In genomic region chr10:63023121-63023748, GRCm38 (mm10) we compare ENCODE assay signal across 8 mouse cellular contexts. TPM values are rescaled to one million over a fixed set of nuclear protein-coding genes. Genes with fewer than 3 reads are reported as not detected.
DNase-seq lines count a peak whose midpoint lies in the region; ATAC-seq and TF ChIP-seq lines count a peak whose summit lies in the region.

No protein-coding gene starts in this region.

- peak overlapping the region; percentile 100 for H3K9ac ChIP-seq in forebrain, embryonic 14.5 days (ENCODE audit: low read length)
- peak overlapping the region; percentile 99 for H3K9ac ChIP-seq in lung, embryonic 15.5 days

- H3K4me3 ChIP-seq in E14TG2a.4 (replicated peaks; ENCODE audit: low read length) = peak overlapping the region; percentile 98
- peak overlapping the region; percentile 97 for H3K4me3 ChIP-seq in brown adipose tissue, adult 24 weeks (ENCODE audit: insufficient read depth, low read depth, low read length)
- peak overlapping the region; percentile 95 for H3K4me3 ChIP-seq in forebrain, embryonic 14.5 days (ENCODE audit: low read depth, low read length)
- peak overlapping the region; percentile 98 for H3K4me3 ChIP-seq in lung, embryonic 15.5 days

- under 1% methylated on average over 60 of the region's 68 CpGs for WGBS in forebrain, embryonic 14.5 days
- WGBS in lung, embryonic 15.5 days = under 1% methylated on average over 68 of the region's 68 CpGs

- ATAC-seq in forebrain, embryonic 14.5 days = peak; percentile 40
- peak; percentile 19 for ATAC-seq in lung, embryonic 15.5 days (ENCODE audit: borderline replicate concordance, extremely low read depth, low FRiP score, low TSS enrichment)

- intact Hi-C loops in heart, postnatal 10 days (cut with DNase I) = loop anchor here (10.0 kb wide), 1 partner anchor 222 kb away; the partner anchor contains the start of gene Herc4

- TF ChIP-seq CTCF in E14TG2a.4 (conservative IDR thresholded peaks at IDR 0.05; ENCODE audit: low read length) = no peak

- no peaks in the 10 kb centered on the region for H3K27me3 ChIP-seq in E14TG2a.4 (ENCODE audit: insufficient read depth, low read length)
- no peaks in the 10 kb centered on the region for H3K27me3 ChIP-seq in forebrain, embryonic 14.5 days (replicated peaks; ENCODE audit: control insufficient read depth, insufficient read depth, low read length)
- no peaks in the 10 kb centered on the region for H3K27me3 ChIP-seq in lung, embryonic 15.5 days

- no peaks in the 10 kb centered on the region for H3K9me3 ChIP-seq in E14TG2a.4 (ENCODE audit: low read length)
- H3K9me3 ChIP-seq in forebrain, embryonic 14.5 days (replicated peaks; ENCODE audit: control insufficient read depth, low read length) = no peaks in the 10 kb centered on the region
- H3K9me3 ChIP-seq in lung, embryonic 15.5 days = no peaks in the 10 kb centered on the region

- peak; percentile 75 for DNase-seq in forebrain, embryonic 14.5 days (ENCODE audit: low spot score)
- DNase-seq in heart, postnatal 10 days = peak; percentile 81 to 84
- DNase-seq in kidney, postnatal 4 days = peak; percentile 77 to 87
- peak; percentile 58 for DNase-seq in ovary, postnatal 10 days (ENCODE audit: low spot score)
- DNase-seq in thymus, postnatal 25 days = peak; percentile 74

- H3K4me2 ChIP-seq in forebrain, embryonic 14.5 days (ENCODE audit: low read length) = peak overlapping the region; percentile 86
- H3K4me2 ChIP-seq in lung, embryonic 15.5 days = peak overlapping the region; percentile 63

- peaks cover 59% of the 10 kb centered on the region for H3K4me1 ChIP-seq in E14TG2a.4 (replicated peaks; ENCODE audit: low read depth, low read length)
- H3K4me1 ChIP-seq in brown adipose tissue, adult 24 weeks (ENCODE audit: control insufficient read depth, insufficient read depth, insufficient read length, low read length) = peaks cover 8% of the 10 kb centered on the region
- H3K4me1 ChIP-seq in forebrain, embryonic 14.5 days (ENCODE audit: control insufficient read depth, insufficient read depth, low read length) = peaks cover 48% of the 10 kb centered on the region
- H3K4me1 ChIP-seq in lung, embryonic 15.5 days = peaks cover 30% of the 10 kb centered on the region

- peak overlapping the region; percentile 98 for H3K27ac ChIP-seq in brown adipose tissue, adult 24 weeks (replicated peaks; ENCODE audit: low read depth, low read length)
- H3K27ac ChIP-seq in forebrain, embryonic 14.5 days (ENCODE audit: low read depth, low read length) = peak overlapping the region; percentile 100
- peak overlapping the region; percentile 99 for H3K27ac ChIP-seq in lung, embryonic 15.5 days

- peaks cover 22% of the 10 kb centered on the region; the same call in 1 of the 2 replicates for H3K36me3 ChIP-seq in E14TG2a.4 (ENCODE audit: insufficient read depth, low read length)
- H3K36me3 ChIP-seq in forebrain, embryonic 14.5 days (ENCODE audit: control insufficient read depth, insufficient read depth, low read length) = peaks cover 3% of the 10 kb centered on the region; the same call in 1 of the 2 replicates
- H3K36me3 ChIP-seq in lung, embryonic 15.5 days = no peaks in the 10 kb centered on the region

RNA-seq across cellular contexts. Expression of gene Hnrnph3, which starts 0.8 kb away (rescaled TPM):
- polyA plus RNA-seq in brown adipose tissue, adult 24 weeks (2012; ENCODE audit: insufficient read depth, insufficient read length, missing spikeins) = 30.0 and 45.4 TPM in 2 replicates
- polyA plus RNA-seq in forebrain, embryonic 14.5 days (2014; fragmentation: Nextera tagmentation; extraction: Ambion mirVana) = 81.2 and 90.8 TPM in 2 replicates
- 10 to 100 TPM; 31.1 to 32.6 TPM for total RNA-seq in heart, postnatal 10 days (2021)
- 111 and 114 TPM in 2 replicates for polyA plus RNA-seq in lung, embryonic 15.5 days (2015; fragmentation: Nextera tagmentation; extraction: Ambion mirVana)

RNA-seq across cellular contexts. Expression of gene Pbld2, which starts 0.9 kb away (rescaled TPM):
- polyA plus RNA-seq in brown adipose tissue, adult 24 weeks (2012; ENCODE audit: insufficient read depth, insufficient read length, missing spikeins) = 0.58 and 1.9 TPM in 2 replicates
- 0.85 and 1.1 TPM in 2 replicates for polyA plus RNA-seq in forebrain, embryonic 14.5 days (2014; fragmentation: Nextera tagmentation; extraction: Ambion mirVana)
- 1 to 10 TPM; 2.7 to 2.9 TPM for total RNA-seq in heart, postnatal 10 days (2021)
- polyA plus RNA-seq in lung, embryonic 15.5 days (2015; fragmentation: Nextera tagmentation; extraction: Ambion mirVana) = 1.1 and 1.5 TPM in 2 replicates

RNA-seq across cellular contexts. Expression of gene Pbld1, which starts 36.7 kb away (rescaled TPM):
- 5.3 TPM in 2 replicates for polyA plus RNA-seq in brown adipose tissue, adult 24 weeks (2012; ENCODE audit: insufficient read depth, insufficient read length, missing spikeins)
- polyA plus RNA-seq in forebrain, embryonic 14.5 days (2014; fragmentation: Nextera tagmentation; extraction: Ambion mirVana) = 0.36 and 0.37 TPM in 2 replicates
- under 1 TPM; 0.60 to 0.92 TPM for total RNA-seq in heart, postnatal 10 days (2021)
- polyA plus RNA-seq in lung, embryonic 15.5 days (2015; fragmentation: Nextera tagmentation; extraction: Ambion mirVana) = 0.77 and 0.89 TPM in 2 replicates

RNA-seq across cellular contexts. Expression of gene Rufy2, which starts 43.2 kb away (rescaled TPM):
- 4.2 and 7.5 TPM in 2 replicates for polyA plus RNA-seq in brown adipose tissue, adult 24 weeks (2012; ENCODE audit: insufficient read depth, insufficient read length, missing spikeins)
- 38.6 and 47.9 TPM in 2 replicates for polyA plus RNA-seq in forebrain, embryonic 14.5 days (2014; fragmentation: Nextera tagmentation; extraction: Ambion mirVana)
- 10 to 100 TPM; 17.3 to 19.0 TPM for total RNA-seq in heart, postnatal 10 days (2021)
- polyA plus RNA-seq in lung, embryonic 15.5 days (2015; fragmentation: Nextera tagmentation; extraction: Ambion mirVana) = 19.1 and 21.9 TPM in 2 replicates

Comparison
In these comparisons a context has a peak if more than half of its experiments do, and no peak if none do; other contexts are left out.
1. Peak in every context shown above with its lines: DNase-seq, ATAC-seq, H3K4me3 ChIP-seq and H3K27ac ChIP-seq.